Mouse (Mus musculus): ENCODE measurements around the gene Pbx3. TPM values are rescaled to one million over a fixed set of nuclear protein-coding genes. Genes with fewer than 3 reads are reported as not detected.

Gene Pbx3
- polyA plus RNA-seq, 1 experiment from 2014 or later, result 35.3 TPM

DNA sequence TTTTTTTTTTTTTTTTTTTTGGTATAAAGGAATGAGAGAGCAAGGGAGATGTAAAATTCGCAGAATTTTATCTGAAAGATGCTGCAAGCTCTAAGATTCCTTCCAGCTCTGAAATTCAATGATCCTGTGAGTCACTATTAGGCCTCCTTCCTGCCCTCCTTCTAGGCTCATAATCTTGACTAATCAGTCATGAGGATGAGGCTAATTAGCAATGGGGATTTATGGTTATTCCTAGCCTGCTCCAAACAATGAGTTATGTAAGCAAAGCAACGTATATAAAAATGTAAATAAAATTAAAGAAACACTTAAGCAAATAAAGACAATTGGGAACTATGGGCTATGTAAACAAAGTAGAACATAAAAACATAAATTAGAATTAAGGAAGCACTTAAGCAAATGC, 1.4 kb upstream of the Pbx3 start:
- no peaks in the 10 kb centered on the region for H3K27me3 ChIP-seq (ENCODE audit: control insufficient read depth, insufficient read depth, low read length)
- WGBS, result 60% methylated on average over 2 of the region's 2 CpGs
- no peak for ATAC-seq (ENCODE audit: insufficient number of reproducible peaks, insufficient read depth, low FRiP score, low read depth)
- H3K36me3 ChIP-seq (ENCODE audit: control insufficient read depth, insufficient read depth, low read length), result no peaks in the 10 kb centered on the region
- no peaks in the 10 kb centered on the region for H3K9me3 ChIP-seq (ENCODE audit: control insufficient read depth, low read depth, low read length)
- H3K9ac ChIP-seq (replicated peaks; ENCODE audit: low read depth, low read length), result no peak overlapping the region
- no peak overlapping the region for H3K27ac ChIP-seq (ENCODE audit: low read length)
- no peak overlapping the region for H3K4me3 ChIP-seq (ENCODE audit: low read depth, low read length)
- no peak overlapping the region for H3K4me2 ChIP-seq (replicated peaks; ENCODE audit: low read depth, low read length)
- H3K4me1 ChIP-seq (ENCODE audit: control insufficient read depth, insufficient read depth, low read length), result peaks cover 10% of the 10 kb centered on the region; the same call in 1 of the 2 replicates

DNA sequence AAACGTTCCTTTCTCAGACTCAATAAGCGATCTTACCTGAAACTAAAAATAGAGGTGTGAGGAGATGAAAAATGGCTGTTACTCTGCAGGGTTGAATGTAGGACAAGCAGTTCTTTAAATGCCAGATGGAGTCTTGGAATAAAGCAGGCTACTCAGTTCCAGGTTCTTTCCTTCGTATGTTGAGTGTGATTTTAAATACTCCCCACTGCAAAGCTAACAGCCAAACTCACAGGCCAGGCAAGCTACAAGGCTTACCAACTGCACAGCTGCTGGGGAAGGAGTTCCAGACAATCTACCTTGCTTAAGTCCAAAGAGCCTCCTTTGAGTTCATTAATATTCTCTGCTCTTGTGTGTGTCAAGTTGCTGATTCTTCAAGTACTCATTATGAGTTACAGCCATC, 944 bp upstream of the Pbx3 start:
- 0 out of 2 replicates have a peak overlapping the region, but pooled peaks have one; percentile 85 for H3K4me2 ChIP-seq (replicated peaks; ENCODE audit: low read depth, low read length)
- no peak overlapping the region for H3K27ac ChIP-seq (ENCODE audit: low read length)

DNA sequence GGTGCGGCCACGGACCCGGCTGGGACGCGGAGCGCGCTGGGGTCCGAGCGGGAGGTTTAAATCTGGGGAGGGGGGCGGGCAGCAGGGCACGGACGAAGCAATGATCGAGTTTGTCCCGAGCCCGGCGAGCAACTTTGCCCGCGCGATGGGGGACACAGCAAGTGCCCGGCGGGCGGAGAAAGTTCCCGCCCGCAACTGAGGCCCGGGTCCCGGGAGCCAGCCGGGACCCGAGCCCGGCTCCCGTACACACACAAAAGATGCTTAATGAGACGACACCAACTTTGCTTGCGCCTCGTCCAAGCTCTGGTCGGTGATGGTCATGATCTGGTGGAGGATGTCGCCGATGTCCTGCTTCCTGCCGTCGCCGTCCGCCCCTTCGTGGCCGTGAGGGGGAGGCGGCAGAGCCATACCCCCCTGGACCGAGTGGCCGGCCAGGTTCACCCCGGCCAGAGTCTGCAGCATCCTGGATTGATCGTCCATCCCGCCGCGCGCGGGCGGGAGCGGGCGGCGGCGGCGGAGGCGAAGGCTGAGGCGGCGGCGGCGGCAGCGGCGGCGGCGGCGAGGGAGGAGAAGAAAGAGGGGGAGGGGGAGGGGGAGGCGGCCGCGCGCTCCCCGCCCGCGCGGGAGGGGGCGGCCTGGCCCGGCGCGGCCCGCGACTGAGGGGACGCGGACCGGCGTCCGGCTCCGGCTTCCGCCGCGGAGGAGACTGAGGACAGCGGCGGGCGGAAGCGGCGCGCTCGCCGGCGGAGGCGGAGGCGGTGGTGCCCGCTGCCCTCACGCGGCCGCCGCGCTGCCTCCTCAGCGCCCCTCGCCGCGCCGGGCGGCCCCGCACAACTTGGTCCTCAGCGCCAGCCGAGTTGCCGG, 1.3 kb downstream of the Pbx3 start:
- Histone ChIP-seq H3K4me1 (ENCODE audit: control insufficient read depth, insufficient read depth, low read length) (peaks cover 17% of the 10 kb centered on the region), H3K4me3 (ENCODE audit: low read depth, low read length) (peak overlapping the region; percentile 86), H3K27me3 (ENCODE audit: control insufficient read depth, insufficient read depth, low read length) (no peaks in the 10 kb centered on the region), H3K4me2 (replicated peaks; ENCODE audit: low read depth, low read length) (peak overlapping the region; percentile 85), H3K36me3 (ENCODE audit: control insufficient read depth, insufficient read depth, low read length) (no peaks in the 10 kb centered on the region), H3K27ac (ENCODE audit: low read length) (peak overlapping the region; percentile 97), H3K9me3 (ENCODE audit: control insufficient read depth, low read depth, low read length) (no peaks in the 10 kb centered on the region), H3K9ac (replicated peaks; ENCODE audit: low read depth, low read length) (peak overlapping the region; percentile 80)
- WGBS, result under 1% methylated on average over 63 of the region's 118 CpGs
- ATAC-seq (ENCODE audit: insufficient number of reproducible peaks, insufficient read depth, low FRiP score, low read depth), result peak; percentile 4; the same call in 1 of the 2 replicates

More for the DNA sequence above, 944 bp upstream of the Pbx3 start:
- Histone ChIP-seq H3K4me1 (ENCODE audit: control insufficient read depth, insufficient read depth, low read length) (peaks cover 10% of the 10 kb centered on the region), H3K27me3 (ENCODE audit: control insufficient read depth, insufficient read depth, low read length) (no peaks in the 10 kb centered on the region), H3K9me3 (ENCODE audit: control insufficient read depth, low read depth, low read length) (no peaks in the 10 kb centered on the region), H3K36me3 (ENCODE audit: control insufficient read depth, insufficient read depth, low read length) (no peaks in the 10 kb centered on the region), H3K4me3 (ENCODE audit: low read depth, low read length) (no peak overlapping the region; the same call in 1 of the 2 replicates), H3K9ac (replicated peaks; ENCODE audit: low read depth, low read length) (no peak overlapping the region)
- no peak for ATAC-seq (ENCODE audit: insufficient number of reproducible peaks, insufficient read depth, low FRiP score, low read depth)
- 41% methylated on average over 3 of the region's 3 CpGs for WGBS

DNA sequence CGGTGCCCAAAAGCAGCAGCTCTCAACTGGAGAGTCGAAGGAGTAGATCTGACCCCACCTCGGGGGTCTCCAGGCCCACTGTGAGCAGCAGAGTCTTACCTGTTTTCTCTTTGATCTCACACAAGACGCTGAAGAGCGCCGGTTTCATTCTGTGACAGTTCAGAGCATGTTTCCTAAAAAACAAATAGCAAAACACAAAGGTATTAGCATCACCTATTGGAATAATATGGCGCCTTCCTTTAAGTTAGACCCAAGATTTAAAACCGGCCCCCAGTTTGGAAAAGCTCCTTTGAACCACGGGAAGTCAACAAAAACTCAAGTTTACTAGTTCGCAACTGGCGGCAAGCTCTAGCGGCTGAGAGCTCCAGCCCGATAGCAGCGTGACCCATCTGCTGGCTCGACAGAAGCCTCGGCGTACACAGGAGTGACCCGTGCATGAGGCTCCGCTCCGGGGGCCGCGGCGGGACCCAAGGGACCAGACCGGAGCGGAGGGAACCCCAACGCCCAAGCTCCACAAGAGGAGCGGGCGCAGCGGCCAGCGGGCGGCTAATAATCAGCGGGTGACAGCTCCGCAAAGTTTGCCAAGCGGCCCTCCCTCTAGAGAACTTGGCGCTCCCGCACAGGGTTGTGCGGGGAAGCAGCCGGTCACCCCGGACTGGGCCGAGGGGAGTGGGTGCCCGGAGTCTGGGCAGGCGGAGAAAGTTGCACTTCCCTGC, 2.1 kb downstream of the Pbx3 start:
- peak overlapping the region; percentile 86 for H3K4me3 ChIP-seq (ENCODE audit: low read depth, low read length)
- peak overlapping the region; percentile 80 for H3K9ac ChIP-seq (replicated peaks; ENCODE audit: low read depth, low read length)
- peaks cover 17% of the 10 kb centered on the region for H3K4me1 ChIP-seq (ENCODE audit: control insufficient read depth, insufficient read depth, low read length)
- no peaks in the 10 kb centered on the region for H3K9me3 ChIP-seq (ENCODE audit: control insufficient read depth, low read depth, low read length)
- no peak for ATAC-seq (ENCODE audit: insufficient number of reproducible peaks, insufficient read depth, low FRiP score, low read depth)
- no peaks in the 10 kb centered on the region for H3K27me3 ChIP-seq (ENCODE audit: control insufficient read depth, insufficient read depth, low read length)
- no peaks in the 10 kb centered on the region for H3K36me3 ChIP-seq (ENCODE audit: control insufficient read depth, insufficient read depth, low read length)
- H3K4me2 ChIP-seq (replicated peaks; ENCODE audit: low read depth, low read length), result peak overlapping the region; percentile 85
- H3K27ac ChIP-seq (ENCODE audit: low read length), result peak overlapping the region; percentile 97
- under 1% methylated on average over 42 of the region's 42 CpGs for WGBS

DNA sequence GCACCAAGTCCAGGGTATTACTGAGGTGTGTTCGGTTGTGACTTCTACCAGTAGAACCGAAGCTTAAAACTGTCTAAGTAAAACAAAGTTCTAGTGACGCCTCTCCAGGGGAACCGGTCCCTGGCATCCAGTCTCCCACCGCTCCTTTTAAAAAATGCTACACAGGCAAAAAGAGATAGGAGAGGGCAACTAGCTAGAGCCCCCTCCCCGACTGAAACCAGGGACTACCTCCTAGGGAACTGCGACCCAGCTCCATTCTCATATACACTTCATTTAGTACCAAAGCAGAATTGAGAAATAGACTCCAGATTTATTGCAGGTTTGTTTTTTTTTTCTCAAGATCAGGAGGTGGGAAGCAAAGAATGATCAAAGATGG, 2.6 kb downstream of the Pbx3 start:
- ATAC-seq (ENCODE audit: insufficient number of reproducible peaks, insufficient read depth, low FRiP score, low read depth), result no peak
- peak overlapping the region; percentile 97; the same call in 1 of the 2 replicates for H3K27ac ChIP-seq (ENCODE audit: low read length)
- 7% methylated on average over 7 of the region's 7 CpGs for WGBS
- peaks cover 17% of the 10 kb centered on the region for H3K4me1 ChIP-seq (ENCODE audit: control insufficient read depth, insufficient read depth, low read length)
- H3K27me3 ChIP-seq (ENCODE audit: control insufficient read depth, insufficient read depth, low read length), result no peaks in the 10 kb centered on the region
- H3K36me3 ChIP-seq (ENCODE audit: control insufficient read depth, insufficient read depth, low read length), result no peaks in the 10 kb centered on the region
- peak overlapping the region; percentile 86 for H3K4me3 ChIP-seq (ENCODE audit: low read depth, low read length)
- no peaks in the 10 kb centered on the region for H3K9me3 ChIP-seq (ENCODE audit: control insufficient read depth, low read depth, low read length)
- H3K9ac ChIP-seq (replicated peaks; ENCODE audit: low read depth, low read length), result peak overlapping the region; percentile 80
- peak overlapping the region; percentile 85 for H3K4me2 ChIP-seq (replicated peaks; ENCODE audit: low read depth, low read length)

DNA sequence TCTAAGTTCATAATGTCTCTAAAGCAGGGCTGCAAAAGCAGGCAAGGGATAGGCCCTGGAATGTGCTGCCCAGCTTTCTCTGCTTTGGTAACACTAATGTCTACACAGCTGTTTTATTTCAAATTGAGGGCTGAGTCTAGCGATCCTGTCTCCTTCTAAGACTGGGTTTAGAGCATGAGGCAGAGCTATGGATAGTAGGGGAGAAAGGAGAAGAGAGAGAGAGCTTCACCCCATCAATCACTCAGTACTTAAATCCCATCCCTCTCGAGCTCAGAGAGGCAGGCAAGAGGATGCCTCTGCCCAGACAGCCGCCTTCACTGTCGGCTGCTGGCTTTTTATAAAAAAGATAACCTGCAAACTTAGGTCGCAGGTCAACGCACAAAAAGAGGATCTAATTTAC, 4.5 kb downstream of the Pbx3 start:
- no peaks in the 10 kb centered on the region for H3K36me3 ChIP-seq (ENCODE audit: control insufficient read depth, insufficient read depth, low read length)
- no peak for ATAC-seq (ENCODE audit: insufficient number of reproducible peaks, insufficient read depth, low FRiP score, low read depth)
- H3K9me3 ChIP-seq (ENCODE audit: control insufficient read depth, low read depth, low read length), result no peaks in the 10 kb centered on the region
- peak overlapping the region; percentile 34 for H3K4me2 ChIP-seq (replicated peaks; ENCODE audit: low read depth, low read length)
- WGBS, result 14% methylated on average over 6 of the region's 6 CpGs
- H3K27ac ChIP-seq (ENCODE audit: low read length), result no peak overlapping the region
- no peaks in the 10 kb centered on the region for H3K27me3 ChIP-seq (ENCODE audit: control insufficient read depth, insufficient read depth, low read length)
- H3K4me1 ChIP-seq (ENCODE audit: control insufficient read depth, insufficient read depth, low read length), result peaks cover 16% of the 10 kb centered on the region
- H3K9ac ChIP-seq (replicated peaks; ENCODE audit: low read depth, low read length), result no peak overlapping the region
- H3K4me3 ChIP-seq (ENCODE audit: low read depth, low read length), result no peak overlapping the region; the same call in 1 of the 2 replicates

DNA sequence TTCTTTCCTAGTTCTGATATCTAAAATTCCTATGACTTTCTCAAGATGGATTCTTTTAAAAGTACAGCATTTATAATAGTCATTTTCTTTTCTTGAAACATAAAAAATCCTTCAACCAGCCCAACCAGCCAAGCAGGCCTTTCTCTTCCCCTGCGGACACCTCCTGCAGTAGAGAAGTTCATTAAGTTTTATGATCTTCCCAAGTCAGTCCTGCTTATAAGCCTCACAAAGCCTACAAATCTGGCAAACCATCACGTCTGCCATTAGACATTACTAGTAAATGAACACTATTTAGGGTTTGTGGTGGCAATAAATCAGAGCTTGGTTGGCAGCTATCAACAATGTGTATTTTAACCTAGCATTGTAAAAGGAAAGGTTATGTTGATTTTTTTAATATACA, 5.9 kb downstream of the Pbx3 start:
- no peak overlapping the region for H3K4me2 ChIP-seq (replicated peaks; ENCODE audit: low read depth, low read length)
- no peak overlapping the region for H3K9ac ChIP-seq (replicated peaks; ENCODE audit: low read depth, low read length)
- ATAC-seq (ENCODE audit: insufficient number of reproducible peaks, insufficient read depth, low FRiP score, low read depth), result no peak
- no peaks in the 10 kb centered on the region for H3K36me3 ChIP-seq (ENCODE audit: control insufficient read depth, insufficient read depth, low read length)
- H3K4me1 ChIP-seq (ENCODE audit: control insufficient read depth, insufficient read depth, low read length), result peaks cover 14% of the 10 kb centered on the region
- no peaks in the 10 kb centered on the region for H3K27me3 ChIP-seq (ENCODE audit: control insufficient read depth, insufficient read depth, low read length)
- WGBS, result 59% methylated on average over 2 of the region's 2 CpGs
- no peak overlapping the region for H3K4me3 ChIP-seq (ENCODE audit: low read depth, low read length)
- no peaks in the 10 kb centered on the region for H3K9me3 ChIP-seq (ENCODE audit: control insufficient read depth, low read depth, low read length)
- H3K27ac ChIP-seq (ENCODE audit: low read length), result no peak overlapping the region

DNA sequence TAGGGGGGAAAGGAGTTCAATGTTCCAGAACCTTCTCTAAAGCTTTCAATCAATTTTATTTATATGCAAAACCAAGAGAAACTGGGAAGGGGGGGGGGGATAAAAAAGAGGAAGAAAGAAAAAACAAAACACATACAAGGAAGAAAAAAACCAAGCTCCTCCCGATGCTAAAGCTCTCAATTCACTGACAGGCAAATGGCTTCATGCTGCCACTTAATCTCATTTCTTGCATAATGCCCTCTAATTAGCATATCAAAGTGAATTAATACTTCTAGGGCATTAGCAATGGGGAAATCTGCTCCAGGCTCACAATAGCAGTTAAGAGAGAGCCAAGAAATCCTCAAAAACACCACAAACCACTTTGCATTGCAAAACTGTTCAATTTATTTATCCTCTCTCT, 9.3 kb downstream of the Pbx3 start:
- Histone ChIP-seq H3K4me1 (ENCODE audit: control insufficient read depth, insufficient read depth, low read length) (peaks cover 17% of the 10 kb centered on the region; the same call in 1 of the 2 replicates), H3K9ac (replicated peaks; ENCODE audit: low read depth, low read length) (no peak overlapping the region), H3K4me3 (ENCODE audit: low read depth, low read length) (no peak overlapping the region), H3K9me3 (ENCODE audit: control insufficient read depth, low read depth, low read length) (no peaks in the 10 kb centered on the region), H3K27me3 (ENCODE audit: control insufficient read depth, insufficient read depth, low read length) (no peaks in the 10 kb centered on the region), H3K36me3 (ENCODE audit: control insufficient read depth, insufficient read depth, low read length) (no peaks in the 10 kb centered on the region), H3K27ac (ENCODE audit: low read length) (no peak overlapping the region), H3K4me2 (replicated peaks; ENCODE audit: low read depth, low read length) (no peak overlapping the region)
- ATAC-seq (ENCODE audit: insufficient number of reproducible peaks, insufficient read depth, low FRiP score, low read depth), result no peak
- 26% methylated on average over 1 of the region's 1 CpGs for WGBS

Measured in stomach, embryonic 14.5 days (tissue).